ENCODE assay signal across 9 mouse cellular contexts in genomic region chr17:46702506-46702905, GRCm38 (mm10). TPM values are rescaled to one million over a fixed set of nuclear protein-coding genes. Genes with fewer than 3 reads are reported as not detected.
A peak's percentile ranks its signal among the peaks of the same experiment; 100 is the strongest.
DNase-seq lines count a peak whose midpoint lies in the region; ATAC-seq and TF ChIP-seq lines count a peak whose summit lies in the region.
"Had no signal": no experiment of that assay in that cellular context is flagged by ENCODE, and none has a peak within 500 bp of the region (broad histone marks: within the 10 kb centered on the region; RNA-seq: fewer than 3 reads in every experiment).

No protein-coding gene starts in this region.

- H3K4me3 ChIP-seq in cerebellum, adult 2 months (replicated peaks; ENCODE audit: insufficient read depth, low read depth, low read length), result peak overlapping the region; percentile 20
- H3K4me3 ChIP-seq in lung, embryonic 15.5 days, result no peak overlapping the region
- H3K4me3 ChIP-seq in limb, embryonic 13.5 days, result 0 out of 2 replicates have a peak overlapping the region, but pooled peaks have one; percentile 90
- H3K4me3 ChIP-seq in stomach, embryonic 14.5 days (ENCODE audit: low read depth, low read length), result no peak overlapping the region

- TF ChIP-seq CTCF in cerebellum, adult 2 months (IDR thresholded peaks at IDR 0.05; ENCODE audit: borderline replicate concordance, insufficient read depth, low read depth, low read length), result no peak

- H3K36me3 ChIP-seq in lung, embryonic 15.5 days, result peaks cover 12% of the 10 kb centered on the region
- peaks cover 33% of the 10 kb centered on the region for H3K36me3 ChIP-seq in limb, embryonic 13.5 days
- peaks cover 11% of the 10 kb centered on the region; the same call in 1 of the 2 replicates for H3K36me3 ChIP-seq in stomach, embryonic 14.5 days (ENCODE audit: control insufficient read depth, insufficient read depth, low read length)

- no peak for TF ChIP-seq POLR2A in cerebellum, adult 2 months (IDR thresholded peaks at IDR 0.05; ENCODE audit: borderline replicate concordance, insufficient read depth, low read length)

- no peaks in the 10 kb centered on the region for H3K9me3 ChIP-seq in lung, embryonic 15.5 days
- no peaks in the 10 kb centered on the region for H3K9me3 ChIP-seq in limb, embryonic 13.5 days
- no peaks in the 10 kb centered on the region for H3K9me3 ChIP-seq in stomach, embryonic 14.5 days (ENCODE audit: control insufficient read depth, low read depth, low read length)

- H3K4me2 ChIP-seq in lung, embryonic 15.5 days, result peak overlapping the region; percentile 79
- H3K4me2 ChIP-seq in limb, embryonic 13.5 days (replicated peaks), result peak overlapping the region; percentile 89
- H3K4me2 ChIP-seq in stomach, embryonic 14.5 days (replicated peaks; ENCODE audit: low read depth, low read length), result no peak overlapping the region; the same call in 1 of the 2 replicates

- H3K9ac ChIP-seq in lung, embryonic 15.5 days, result peak overlapping the region; percentile 11; the same call in 1 of the 2 replicates
- peak overlapping the region; percentile 96; the same call in 1 of the 2 replicates for H3K9ac ChIP-seq in limb, embryonic 13.5 days
- H3K9ac ChIP-seq in stomach, embryonic 14.5 days (replicated peaks; ENCODE audit: low read depth, low read length), result 0 out of 2 replicates have a peak overlapping the region, but pooled peaks have one; percentile 86

- ATAC-seq in lung, embryonic 15.5 days (ENCODE audit: borderline replicate concordance, extremely low read depth, low FRiP score, low TSS enrichment), result no peak
- ATAC-seq in limb, embryonic 13.5 days (ENCODE audit: low FRiP score, low read depth), result no peak
- ATAC-seq in stomach, embryonic 14.5 days (ENCODE audit: insufficient number of reproducible peaks, insufficient read depth, low FRiP score, low read depth), result no peak

- no peak overlapping the region for H3K27ac ChIP-seq in cerebellum, adult 2 months (ENCODE audit: insufficient read depth, low read length)
- H3K27ac ChIP-seq in lung, embryonic 15.5 days, result no peak overlapping the region
- no peak overlapping the region for H3K27ac ChIP-seq in limb, embryonic 13.5 days
- no peak overlapping the region for H3K27ac ChIP-seq in stomach, embryonic 14.5 days (ENCODE audit: low read length)

- peaks cover 40% of the 10 kb centered on the region for H3K4me1 ChIP-seq in cerebellum, adult 2 months (ENCODE audit: control insufficient read depth, insufficient read depth, low read length)
- H3K4me1 ChIP-seq in lung, embryonic 15.5 days, result peaks cover 30% of the 10 kb centered on the region
- peaks cover 33% of the 10 kb centered on the region for H3K4me1 ChIP-seq in limb, embryonic 13.5 days
- H3K4me1 ChIP-seq in stomach, embryonic 14.5 days (ENCODE audit: control insufficient read depth, insufficient read depth, low read length), result peaks cover 27% of the 10 kb centered on the region

- intact Hi-C loops in gastrocnemius, postnatal 14 days (cut with DNase I; ENCODE audit: low total_unique reads), result no loop called here

- WGBS in cerebellum, adult 2 months, result 76% methylated on average over 5 of the region's 5 CpGs
- WGBS in lung, embryonic 15.5 days, result 83% methylated on average over 5 of the region's 5 CpGs
- 83% methylated on average over 5 of the region's 5 CpGs for WGBS in limb, embryonic 13.5 days
- WGBS in stomach, embryonic 14.5 days, result 86% methylated on average over 5 of the region's 5 CpGs

- no peak for DNase-seq in cerebellum, adult 2 months
- DNase-seq in cerebellum, adult 11-12 months, result no peak
- no peak for DNase-seq in lung, postnatal 14 days
- DNase-seq in cerebellum, postnatal 10 days, result no peak
- DNase-seq in gastrocnemius, postnatal 14 days, result no peak
- DNase-seq: layer of hippocampus, adult 9-11 months had no signal

- H3K27me3 ChIP-seq in cerebellum, adult 2 months (ENCODE audit: control insufficient read depth, insufficient read depth, low read length), result no peaks in the 10 kb centered on the region
- no peaks in the 10 kb centered on the region for H3K27me3 ChIP-seq in lung, embryonic 15.5 days
- no peaks in the 10 kb centered on the region for H3K27me3 ChIP-seq in limb, embryonic 13.5 days
- H3K27me3 ChIP-seq in stomach, embryonic 14.5 days (ENCODE audit: control insufficient read depth, insufficient read depth, low read length), result no peaks in the 10 kb centered on the region

RNA-seq across cellular contexts. Expression of gene Ppp2r5d, which starts 2.4 kb away (rescaled TPM):
- 137 and 139 TPM in 2 replicates for polyA plus RNA-seq in cerebellum, adult 2 months (2012; rRNA removed)
- polyA plus RNA-seq in lung, embryonic 15.5 days (2015; fragmentation: Nextera tagmentation; extraction: Ambion mirVana), result 96.0 and 102 TPM in 2 replicates
- 94.0 and 103 TPM in 2 replicates for polyA plus RNA-seq in limb, embryonic 13.5 days (2015; fragmentation: Nextera tagmentation; extraction: Ambion mirVana)
- polyA plus RNA-seq in stomach, embryonic 14.5 days (2014; fragmentation: Nextera tagmentation; extraction: Ambion mirVana), result 77.5 and 82.8 TPM in 2 replicates
- 10 to 100 TPM; 26.9 to 29.1 TPM for total RNA-seq in gastrocnemius, postnatal 14 days (2021)

RNA-seq across cellular contexts. Expression of gene Pex6, which starts 8.8 kb away (rescaled TPM):
- polyA plus RNA-seq in cerebellum, adult 2 months (2012; rRNA removed), result 46.5 and 52.4 TPM in 2 replicates
- polyA plus RNA-seq in lung, embryonic 15.5 days (2015; fragmentation: Nextera tagmentation; extraction: Ambion mirVana), result 27.7 and 28.6 TPM in 2 replicates
- polyA plus RNA-seq in limb, embryonic 13.5 days (2015; fragmentation: Nextera tagmentation; extraction: Ambion mirVana), result 26.8 and 27.0 TPM in 2 replicates
- polyA plus RNA-seq in stomach, embryonic 14.5 days (2014; fragmentation: Nextera tagmentation; extraction: Ambion mirVana), result 18.6 and 18.8 TPM in 2 replicates
- 10 to 100 TPM; 10.1 to 11.2 TPM for total RNA-seq in gastrocnemius, postnatal 14 days (2021)

RNA-seq across cellular contexts. Expression of gene Klhdc3, which starts 21.8 kb away (rescaled TPM):
- polyA plus RNA-seq in cerebellum, adult 2 months (2012; rRNA removed), result 237 and 240 TPM in 2 replicates
- 117 and 122 TPM in 2 replicates for polyA plus RNA-seq in lung, embryonic 15.5 days (2015; fragmentation: Nextera tagmentation; extraction: Ambion mirVana)
- polyA plus RNA-seq in limb, embryonic 13.5 days (2015; fragmentation: Nextera tagmentation; extraction: Ambion mirVana), result 127 and 135 TPM in 2 replicates
- polyA plus RNA-seq in stomach, embryonic 14.5 days (2014; fragmentation: Nextera tagmentation; extraction: Ambion mirVana), result 101 and 105 TPM in 2 replicates
- 100 to 1,000 TPM; 150 to 154 TPM for total RNA-seq in gastrocnemius, postnatal 14 days (2021)

RNA-seq across cellular contexts. Expression of gene Mea1, which starts 23.9 kb away (rescaled TPM):
- polyA plus RNA-seq in cerebellum, adult 2 months (2012; rRNA removed), result 136 and 147 TPM in 2 replicates
- 128 and 134 TPM in 2 replicates for polyA plus RNA-seq in lung, embryonic 15.5 days (2015; fragmentation: Nextera tagmentation; extraction: Ambion mirVana)
- 157 and 162 TPM in 2 replicates for polyA plus RNA-seq in limb, embryonic 13.5 days (2015; fragmentation: Nextera tagmentation; extraction: Ambion mirVana)
- 152 and 162 TPM in 2 replicates for polyA plus RNA-seq in stomach, embryonic 14.5 days (2014; fragmentation: Nextera tagmentation; extraction: Ambion mirVana)
- 10 to 100 TPM; 46.2 to 57.6 TPM for total RNA-seq in gastrocnemius, postnatal 14 days (2021)

RNA-seq across cellular contexts. Expression of gene Gnmt, which starts 26.5 kb away (rescaled TPM):
- 12.0 and 18.1 TPM in 2 replicates for polyA plus RNA-seq in cerebellum, adult 2 months (2012; rRNA removed)
- 1.3 and 1.8 TPM in 2 replicates for polyA plus RNA-seq in lung, embryonic 15.5 days (2015; fragmentation: Nextera tagmentation; extraction: Ambion mirVana)
- 0.46 and 0.57 TPM in 2 replicates for polyA plus RNA-seq in limb, embryonic 13.5 days (2015; fragmentation: Nextera tagmentation; extraction: Ambion mirVana)
- polyA plus RNA-seq in stomach, embryonic 14.5 days (2014; fragmentation: Nextera tagmentation; extraction: Ambion mirVana), result 0.33 and 0.67 TPM in 2 replicates
- under 1 TPM; 0.41 to 0.75 TPM for total RNA-seq in gastrocnemius, postnatal 14 days (2021)

Comparison
In these comparisons a context has a peak if more than half of its experiments do, and no peak if none do; other contexts are left out.
1. H3K4me3 ChIP-seq: peak in cerebellum, adult 2 months (single experiment) and limb, embryonic 13.5 days (single experiment); none in lung, embryonic 15.5 days (single experiment) and stomach, embryonic 14.5 days (single experiment).
2. H3K9ac ChIP-seq: peak in every context shown above with its lines; median percentile 96 in limb, embryonic 13.5 days; 86 in stomach, embryonic 14.5 days; 11 in lung, embryonic 15.5 days.